Mouse (Mus musculus) adrenal gland, postnatal 36 days (tissue): ENCODE data around the gene Spink4. TPM values are rescaled to one million over a fixed set of nuclear protein-coding genes. Genes with fewer than 3 reads are reported as not detected.
A peak's percentile ranks its signal among the peaks of the same experiment; 100 is the strongest.

Experiments
- DNase-seq, 2 experiments: peaks; one replicate each; pipeline ENCODE4 v3.0.0; 2021; ENCODE audit warnings: mixed read lengths in 1 of 2
- total RNA-seq, 2 experiments: library from RNA; stranded (reverse); gene quantifications; 2 replicates each; pipeline ENCODE4 v1.2.3; 2021

Gene Spink4
- total RNA-seq, 2 experiments from 2014 or later = 12.8 TPM; not detected in 1

DNA sequence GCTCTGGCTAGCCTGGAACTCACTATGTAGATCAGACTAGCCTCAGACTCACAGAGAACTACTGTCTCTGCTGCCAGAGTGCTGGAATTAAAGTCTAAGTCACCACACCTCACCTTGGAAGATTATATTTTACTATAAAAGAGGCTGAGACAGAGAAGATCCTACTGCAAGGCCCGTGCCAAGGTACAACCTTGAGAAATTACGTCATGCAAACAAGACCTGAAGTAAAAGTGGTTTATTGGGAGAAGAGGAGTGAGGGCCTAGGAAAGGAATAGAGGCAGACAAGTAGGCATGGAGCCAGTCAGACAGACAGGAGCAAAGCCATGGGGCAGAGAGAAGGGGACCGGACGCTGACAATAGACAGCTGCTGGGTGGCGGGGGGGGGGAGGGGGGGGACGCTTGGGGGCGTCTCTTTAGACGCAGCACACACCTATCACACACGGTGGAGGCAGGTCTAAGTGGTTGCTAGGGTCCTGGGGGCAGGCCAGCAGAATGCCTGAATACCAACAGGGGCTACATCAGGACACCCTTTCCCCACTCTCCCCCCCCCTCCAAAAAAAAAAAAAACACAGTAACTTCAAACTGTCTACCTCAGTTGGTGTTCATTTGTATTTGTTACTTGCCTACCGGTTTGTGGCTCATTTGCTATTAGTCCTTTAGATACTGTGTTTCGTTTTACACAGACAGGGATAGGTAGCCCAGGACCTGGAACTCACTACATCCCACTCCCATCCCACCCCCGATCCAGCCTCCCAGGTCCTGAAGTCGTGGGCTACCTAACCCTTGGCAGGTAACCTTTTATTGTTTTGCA, 50.1 kb downstream of the Spink4 start:
- peak in 1 of 2 experiments; percentile 16 for DNase-seq

DNA sequence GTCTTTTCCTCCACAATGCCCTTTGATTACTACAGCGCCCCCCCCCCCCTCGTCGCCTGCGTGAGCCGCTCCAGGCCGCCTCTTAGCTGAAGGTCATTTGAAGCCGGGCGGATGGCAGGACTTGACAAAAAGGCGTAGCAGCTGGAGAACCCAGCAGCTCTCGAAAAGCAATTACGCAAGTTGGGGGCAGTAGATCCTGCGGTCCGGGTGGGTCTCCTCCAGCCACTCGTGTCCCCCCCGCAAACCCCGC, 50.7 kb downstream of the Spink4 start:
- DNase-seq = no peak

DNA sequence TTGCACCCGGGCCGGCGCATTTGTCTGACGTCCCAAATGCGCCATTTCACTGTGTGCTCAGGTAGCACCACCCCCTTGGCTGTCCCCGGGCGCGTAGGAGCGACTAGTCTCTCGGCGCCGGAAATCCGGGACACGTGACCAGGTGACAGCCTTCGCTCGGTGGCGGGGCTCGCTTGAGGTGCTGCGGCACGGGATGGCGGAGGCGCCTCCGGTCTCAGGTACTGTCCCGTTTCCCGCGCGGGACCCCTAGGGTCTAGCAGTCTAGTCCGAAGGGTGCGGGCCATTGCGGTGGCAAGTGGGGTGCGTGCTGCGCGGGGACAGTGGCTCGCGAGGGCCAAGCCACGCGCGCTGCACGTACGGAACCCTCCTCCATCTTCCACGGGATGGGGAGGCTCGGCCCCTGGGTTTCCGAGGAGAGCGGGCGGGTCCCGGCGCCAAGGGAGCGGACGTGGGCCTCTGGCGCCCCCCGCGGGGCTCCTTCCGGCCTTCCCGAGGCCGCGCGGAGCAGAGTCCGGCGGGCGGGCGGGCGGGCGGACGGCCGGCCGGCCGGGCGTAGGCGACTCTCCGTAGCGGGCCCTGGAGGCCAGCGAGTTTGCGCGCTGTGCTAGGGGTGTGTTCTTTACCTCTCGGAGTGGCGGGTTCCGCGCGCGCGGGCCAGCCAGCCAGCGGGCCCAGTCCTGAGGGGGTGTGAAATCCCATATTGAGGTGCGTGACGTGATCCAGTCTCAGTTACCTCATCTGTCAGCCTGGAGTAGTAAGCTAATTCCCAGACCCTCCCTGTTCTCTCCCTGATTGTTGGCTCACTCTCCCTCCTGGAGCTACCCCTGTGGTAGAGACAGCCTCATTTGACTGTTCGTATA, 51.2 kb downstream of the Spink4 start, which contains the start of gene Nfx1:
Gene Nfx1 (plus strand): TSS at position 65 of the 860 bp plus-strand sequence.
- peak; percentile 98 to 99 for DNase-seq

DNA sequence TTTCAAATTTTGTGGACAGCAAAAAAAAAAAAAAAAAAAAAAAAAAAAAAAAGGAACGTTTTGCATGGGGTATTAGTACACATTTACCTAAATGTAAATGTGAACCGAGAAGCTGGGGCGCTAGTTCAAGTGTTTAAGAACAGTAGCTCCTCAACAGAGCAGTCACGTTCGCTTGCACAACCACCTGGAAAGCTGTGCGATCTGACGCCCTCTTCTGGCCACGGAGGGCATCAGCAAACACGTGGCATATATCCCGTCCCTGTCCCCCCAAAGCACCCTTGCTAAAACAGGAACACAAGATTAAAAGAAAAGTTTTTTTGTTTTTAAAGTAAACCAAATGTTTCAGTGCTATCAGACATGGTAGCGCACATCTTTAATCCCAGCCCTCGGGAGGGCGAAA, 51.9 kb downstream of the Spink4 start:
- DNase-seq = peak; percentile 42 to 50

DNA sequence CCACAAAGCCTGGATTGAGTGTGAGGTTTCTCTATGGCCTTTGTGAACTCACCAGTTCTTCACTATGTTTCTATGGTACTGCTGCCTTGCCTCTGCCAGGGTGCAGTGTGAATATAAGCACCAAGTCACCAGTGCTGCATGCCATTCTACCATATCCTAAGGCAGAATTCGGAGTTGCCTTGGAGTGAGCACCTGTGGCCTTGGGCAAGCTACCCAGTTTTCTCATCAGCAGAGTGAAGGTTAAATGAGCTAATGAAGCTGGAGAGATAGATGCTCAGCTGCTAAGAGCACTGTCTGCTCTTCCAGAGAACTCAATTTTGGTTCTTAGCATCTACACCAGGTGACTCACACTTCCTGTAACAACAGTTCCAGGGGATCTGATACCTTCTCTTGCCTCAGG, 54.2 kb downstream of the Spink4 start:
- DNase-seq = peak; percentile 73 to 78

DNA sequence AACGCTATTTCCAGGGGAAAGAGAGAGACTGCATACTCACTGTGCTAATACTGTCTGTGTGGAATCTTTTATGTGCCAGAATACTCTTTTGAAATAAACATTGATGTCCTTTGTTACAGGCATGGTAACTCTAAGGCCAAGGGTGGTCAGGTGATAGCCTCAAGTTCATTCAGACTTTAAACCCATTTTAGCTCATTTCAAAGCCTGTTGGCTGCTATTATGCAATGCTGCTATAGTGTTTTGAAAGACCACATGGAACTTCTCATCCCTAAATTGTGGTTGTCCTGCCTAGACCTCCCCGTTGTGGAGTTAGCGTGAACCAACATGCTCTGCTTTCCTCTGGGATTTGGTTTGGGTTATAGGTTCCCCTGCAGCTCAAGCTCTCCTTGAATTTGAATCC, 55.8 kb downstream of the Spink4 start:
- DNase-seq = no peak

DNA sequence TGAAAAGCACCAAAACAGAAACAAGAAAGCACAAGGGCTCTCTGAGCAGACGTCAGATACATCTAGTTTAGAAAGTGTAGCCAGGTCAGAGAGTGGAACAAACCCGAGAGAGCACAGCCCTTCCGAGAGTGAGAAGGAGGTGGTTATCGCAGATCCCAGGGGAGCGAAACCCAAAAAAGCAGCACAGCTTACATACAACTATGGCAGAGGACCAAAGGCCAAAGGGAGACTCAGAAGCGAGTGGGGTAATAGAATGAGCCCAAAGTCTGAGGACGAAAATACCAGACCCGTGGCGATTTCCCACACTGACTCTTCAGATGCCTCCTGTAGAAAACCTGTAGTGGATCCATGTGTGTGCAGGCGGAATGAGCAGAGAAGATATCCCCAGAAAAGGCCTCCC, 56.8 kb downstream of the Spink4 start:
- peak; percentile 23 to 39 for DNase-seq

DNA sequence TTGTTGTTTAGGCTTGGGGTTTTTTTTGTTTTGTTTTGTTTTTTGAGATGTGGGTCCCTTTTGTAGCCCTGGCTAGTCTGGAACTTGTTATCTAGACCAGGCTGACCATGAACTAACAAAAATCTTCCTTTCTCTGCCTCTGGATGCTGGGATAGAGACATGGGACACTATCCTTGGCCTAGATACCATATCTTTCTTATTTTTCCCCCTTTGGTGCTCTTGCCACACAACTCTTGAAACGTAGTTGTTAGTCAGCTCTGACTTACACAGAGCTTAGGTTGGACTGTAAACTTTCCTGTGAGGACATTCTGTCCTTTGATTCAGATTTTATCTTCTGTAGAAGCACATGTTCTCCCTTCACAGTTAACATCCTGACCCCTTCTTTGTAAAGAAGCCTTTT, 59.6 kb downstream of the Spink4 start:
- DNase-seq = no peak

Other genes starting within 250 kb of the Spink4 start
- gene Aptx, start 216.9 kb upstream of the Spink4 start, total RNA-seq = 10 to 100 TPM; 14.4 to 23.2 TPM
- 100 to 1,000 TPM; 287 to 463 TPM for gene Dnaja1, start 197.9 kb upstream of the Spink4 start, total RNA-seq
- gene Smu1, start 162.1 kb upstream of the Spink4 start, total RNA-seq = 10 to 100 TPM; 60.2 to 71.2 TPM
- 10 to 100 TPM; 75.7 to 89.5 TPM for gene B4galt1, start 66.0 kb upstream of the Spink4 start, total RNA-seq
- 100 to 1,000 TPM; 287 to 331 TPM for gene Bag1, start 28.2 kb downstream of the Spink4 start, total RNA-seq
- gene Chmp5, start 28.4 kb downstream of the Spink4 start, total RNA-seq = 100 to 1,000 TPM; 101 to 105 TPM
- gene Nfx1, start 50.9 kb downstream of the Spink4 start, total RNA-seq = 10 to 100 TPM; 75.5 to 97.1 TPM
- 10 to 100 TPM; 22.9 to 26.1 TPM for gene Aqp7, start 128.1 kb downstream of the Spink4 start, total RNA-seq
- under 1 TPM in 1 of 2 experiments, not detected in 1; 0.23 TPM for gene Aqp3, start 178.1 kb downstream of the Spink4 start, total RNA-seq
- gene Nol6, start 204.4 kb downstream of the Spink4 start, total RNA-seq = 10 to 100 TPM; 58.0 to 61.8 TPM
- gene Ube2r2, start 215.7 kb downstream of the Spink4 start, total RNA-seq = 100 to 1,000 TPM; 103 to 115 TPM